Mouse (Mus musculus) right cerebral cortex, postnatal 4 days (tissue): ENCODE results near the gene Tex35.

Experiments used
- DNase-seq: peaks from one replicate; pipeline ENCODE4 v3.0.0-alpha.2; 2022

Gene Tex35

GRCm38 (mm10) chr1:157081076-157081804 lies 27.2 kb downstream of the Tex35 start:
- DNase-seq = no peak

DNA sequence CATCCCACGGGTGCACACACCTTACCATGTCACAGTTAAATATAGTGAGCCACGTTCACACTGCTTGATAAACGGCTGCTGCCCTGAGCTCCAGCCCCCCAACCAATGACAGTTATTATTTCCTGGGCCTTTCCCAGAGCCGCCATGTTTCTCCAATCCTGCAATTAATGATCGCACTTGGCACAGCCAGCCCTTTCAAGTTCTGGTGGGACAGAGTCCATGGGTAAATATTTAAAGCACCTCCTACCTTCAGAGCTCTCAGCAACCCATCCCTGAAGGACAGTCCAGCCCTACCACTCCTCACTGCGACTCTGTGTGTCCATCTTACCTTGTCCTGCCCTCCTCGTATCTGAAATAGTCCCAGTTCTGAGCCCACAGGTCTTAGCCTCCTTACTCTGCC lies 28.4 kb downstream of the Tex35 start:
- no peak for DNase-seq

- DNase-seq = peak; percentile 62
These were observed 29.0 kb downstream of the Tex35 start for GRCm38 (mm10) chr1:157079384-157080025.

- DNase-seq = peak; percentile 97
These were observed 31.4 kb downstream of the Tex35 start for GRCm38 (mm10) chr1:157076781-157077705.

DNA sequence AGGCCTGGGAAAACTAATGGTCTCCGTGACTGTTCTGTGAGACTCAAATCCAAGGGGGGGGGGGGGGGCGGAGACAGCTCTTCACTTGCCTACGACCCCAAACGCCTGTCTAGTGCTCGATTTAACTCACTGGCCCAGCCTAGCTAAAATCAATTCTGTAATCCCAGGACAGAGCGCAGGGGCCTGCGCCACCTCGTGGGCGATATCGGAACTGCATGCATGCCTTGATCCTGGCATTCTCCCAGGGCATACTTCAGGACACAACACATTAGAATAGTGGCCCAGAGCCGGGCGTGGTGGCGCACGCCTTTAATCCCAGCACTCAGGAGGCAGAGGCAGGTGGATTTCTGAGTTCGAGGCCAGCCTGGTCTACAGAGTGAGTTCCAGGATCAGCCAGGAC lies 32.2 kb downstream of the Tex35 start:
- DNase-seq = peak; percentile 89

- DNase-seq = no peak
These were observed 33.5 kb downstream of the Tex35 start for GRCm38 (mm10) chr1:157074937-157075336.

GRCm38 (mm10) chr1:157074371-157074770 lies 34.1 kb downstream of the Tex35 start:
- DNase-seq = no peak

DNA sequence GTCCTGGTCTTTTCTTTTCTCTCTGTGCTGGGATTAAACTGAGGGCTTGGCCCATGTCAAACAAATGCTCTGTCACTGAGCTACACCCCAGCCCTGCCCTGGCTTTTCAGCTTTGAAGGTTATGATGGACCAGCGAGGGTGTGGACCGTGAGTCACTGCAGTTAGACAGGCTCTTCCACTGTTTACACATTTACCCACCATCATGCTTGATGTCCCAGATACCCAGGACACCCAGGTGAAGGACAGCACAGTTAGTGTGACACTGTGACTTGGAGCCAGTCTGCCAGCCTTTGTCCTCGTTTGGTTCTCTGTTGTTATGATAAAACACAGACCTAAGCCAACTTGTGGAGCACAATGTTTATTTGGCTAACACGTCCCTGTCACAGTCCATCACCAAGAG lies 34.9 kb downstream of the Tex35 start:
- DNase-seq = no peak

GRCm38 (mm10) chr1:157069181-157069828 lies 39.2 kb downstream of the Tex35 start:
- no peak for DNase-seq

DNA sequence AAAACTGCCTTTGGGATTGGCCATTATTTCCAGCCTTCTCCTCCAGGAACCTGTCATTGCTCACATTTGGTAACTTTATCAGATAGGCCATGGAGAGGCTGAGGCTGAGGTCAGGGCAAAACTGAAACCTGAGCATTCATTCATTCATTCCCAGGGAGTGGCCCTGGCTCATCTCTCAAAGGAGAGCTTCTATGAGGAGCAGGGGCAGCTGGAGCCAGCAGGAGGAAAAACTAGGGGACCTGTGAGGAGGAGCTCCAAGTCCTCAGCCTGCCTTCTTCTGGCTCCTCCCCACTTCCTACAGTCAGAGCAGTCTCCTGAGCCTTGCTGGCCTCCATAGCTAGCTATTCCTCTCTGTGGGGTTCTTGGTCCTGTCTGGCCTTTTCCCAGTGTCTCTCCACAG lies 40.2 kb downstream of the Tex35 start:
- DNase-seq = no peak

- DNase-seq = no peak
These were observed 42.4 kb downstream of the Tex35 start for GRCm38 (mm10) chr1:157065819-157066730.

DNA sequence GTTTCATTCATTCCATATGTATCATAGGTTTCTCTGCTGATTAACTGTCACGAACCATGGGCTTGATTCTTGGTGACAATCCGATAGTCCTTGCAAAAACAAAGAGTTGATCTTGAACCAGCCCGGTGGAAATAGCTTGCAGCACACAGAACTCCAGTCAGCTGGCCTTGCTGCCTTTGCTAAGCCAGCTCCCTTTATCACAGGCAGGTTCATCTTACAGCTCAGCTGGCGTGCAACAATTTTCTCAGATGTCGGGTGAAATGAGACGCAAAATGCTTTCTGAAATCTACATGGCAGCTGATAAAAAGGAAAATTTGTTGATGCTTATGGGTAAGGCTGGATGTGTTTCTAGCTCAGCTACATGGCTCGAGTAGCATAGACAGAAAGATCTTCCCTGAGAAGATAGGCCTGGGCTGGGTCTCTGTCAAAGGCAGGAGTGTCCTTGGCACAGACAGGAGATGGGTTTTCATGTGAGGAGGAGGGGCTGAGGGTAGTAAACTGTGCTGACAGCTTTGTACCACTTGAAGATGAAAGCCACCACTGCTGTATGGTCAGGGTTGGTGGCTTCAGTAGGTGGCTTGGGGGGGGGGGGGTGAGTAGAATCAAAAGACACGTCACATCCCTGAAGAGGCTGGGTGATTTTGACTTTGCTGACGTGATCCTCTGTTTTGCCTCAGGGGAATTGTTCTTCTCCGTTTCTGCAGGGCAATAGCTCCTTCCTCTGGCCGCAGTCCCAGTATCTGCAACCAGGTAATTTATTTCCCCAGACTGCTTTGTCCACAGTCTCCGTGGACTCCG lies 45.0 kb downstream of the Tex35 start:
- no peak for DNase-seq

DNA sequence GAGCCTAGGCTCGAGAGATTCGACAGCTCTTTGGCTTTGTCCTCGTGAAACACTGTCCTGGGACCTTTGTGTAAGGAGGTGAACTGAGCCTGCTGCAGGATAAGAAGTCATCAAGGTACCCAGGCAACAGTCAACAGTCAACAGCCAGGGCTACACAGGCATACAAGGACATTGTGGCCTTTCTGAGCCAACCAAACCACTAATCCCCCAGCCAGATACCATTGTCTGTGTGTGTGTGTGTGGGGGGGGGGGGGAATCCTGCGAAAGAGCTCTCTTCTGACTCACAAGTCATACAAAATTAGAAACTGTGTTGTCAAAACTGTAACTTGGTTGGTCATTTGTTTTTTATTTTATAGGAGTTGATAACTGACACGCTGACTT lies 46.0 kb downstream of the Tex35 start:
- DNase-seq = no peak

GRCm38 (mm10) chr1:157061800-157062444 lies 46.6 kb downstream of the Tex35 start:
- no peak for DNase-seq

GRCm38 (mm10) chr1:157061170-157061569 lies 47.3 kb downstream of the Tex35 start:
- no peak for DNase-seq

GRCm38 (mm10) chr1:157060441-157061135 lies 47.9 kb downstream of the Tex35 start:
- no peak for DNase-seq

DNA sequence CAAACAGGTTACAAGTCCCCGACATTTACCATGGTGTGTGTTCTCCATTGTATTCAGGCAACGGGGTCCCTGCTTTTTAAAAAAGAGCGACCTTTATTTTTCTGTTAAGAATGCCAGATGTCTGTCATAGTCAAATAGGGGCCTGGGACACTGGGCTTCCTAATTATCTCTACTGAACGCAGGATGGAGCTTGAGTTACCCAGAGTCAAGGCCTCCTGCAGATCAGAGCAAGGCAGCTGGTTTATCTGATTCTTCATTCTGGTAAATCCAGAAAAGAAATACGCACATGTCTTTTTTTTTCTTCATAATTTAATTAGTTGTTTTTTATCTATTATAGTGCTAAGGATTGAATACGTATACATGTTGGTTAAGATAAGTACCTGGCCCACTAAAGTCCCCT lies 52.6 kb downstream of the Tex35 start:
- no peak for DNase-seq

DNA sequence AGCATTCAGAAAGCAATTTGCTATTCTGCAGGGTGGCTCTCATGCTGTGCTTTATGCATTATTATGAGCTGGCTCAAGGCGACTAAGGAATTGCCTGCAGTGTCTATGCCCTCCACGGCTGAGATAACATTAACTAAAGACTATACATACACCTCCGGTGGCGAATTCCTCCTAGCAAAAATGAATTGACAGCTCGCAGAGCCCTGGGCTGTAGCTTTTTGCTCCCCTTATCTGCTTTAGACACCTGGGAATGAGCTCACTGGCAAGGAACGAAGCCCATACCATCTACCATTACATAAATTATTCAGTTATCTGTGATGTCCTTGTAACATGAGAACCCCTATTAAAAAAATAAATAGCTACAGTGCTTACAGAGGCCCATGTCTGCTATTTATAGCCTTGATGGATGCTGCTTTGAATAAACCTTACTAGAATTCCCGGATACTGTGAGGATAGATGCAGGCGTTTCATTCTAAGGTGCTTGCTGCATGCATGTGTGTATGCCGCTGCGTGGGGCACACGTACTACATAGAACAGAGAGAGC lies 53.1 kb downstream of the Tex35 start:
- no peak for DNase-seq

GRCm38 (mm10) chr1:157054659-157055058 lies 53.8 kb downstream of the Tex35 start:
- DNase-seq = no peak

GRCm38 (mm10) chr1:157049886-157050285 lies 58.6 kb downstream of the Tex35 start:
- DNase-seq = no peak
